Mouse (Mus musculus): ENCODE measurements at regions not wholly inside any gene's neighbourhood (a gene's known extent, or its start where the extent isn't known, plus 50 kb on each side); places are given as distances from the start of the nearest gene placed in this dataset.

- DNase-seq, result no peak
These were observed 1472.9 kb upstream of the Slc10a2 start for GRCm38 (mm10) chr8:6577868-6578634.

- DNase-seq, result no peak
These were observed 1470.1 kb upstream of the Slc10a2 start for GRCm38 (mm10) chr8:6575241-6575640.

GRCm38 (mm10) chr8:6573492-6573891 lies 1468.3 kb upstream of the Slc10a2 start:
- no peak for DNase-seq

- DNase-seq, result peak; percentile 91 to 93
These were observed 1467.0 kb upstream of the Slc10a2 start for GRCm38 (mm10) chr8:6572066-6572665.

- no peak for DNase-seq
These were observed 1445.8 kb upstream of the Slc10a2 start for GRCm38 (mm10) chr8:6550965-6551364.

GRCm38 (mm10) chr8:6527171-6527570 lies 1422.0 kb upstream of the Slc10a2 start:
- DNase-seq, result no peak

GRCm38 (mm10) chr8:6515882-6516682 lies 1410.9 kb upstream of the Slc10a2 start:
- peak in 1 of 2 experiments; percentile 2 for DNase-seq

- DNase-seq, result peak; percentile 3 to 5
These were observed 1387.3 kb upstream of the Slc10a2 start for GRCm38 (mm10) chr8:6492453-6492852.

- no peak for DNase-seq
These were observed 1376.8 kb upstream of the Slc10a2 start for GRCm38 (mm10) chr8:6481966-6482365.

- no peak for DNase-seq
These were observed 1365.9 kb upstream of the Slc10a2 start for GRCm38 (mm10) chr8:6471089-6471488.

GRCm38 (mm10) chr8:6456553-6457180 lies 1351.5 kb upstream of the Slc10a2 start:
- DNase-seq, result no peak

GRCm38 (mm10) chr8:6448301-6448700 lies 1343.2 kb upstream of the Slc10a2 start:
- DNase-seq, result no peak

GRCm38 (mm10) chr8:6439069-6439468 lies 1333.9 kb upstream of the Slc10a2 start:
- DNase-seq, result no peak
